Mouse (Mus musculus): ENCODE data around the gene Hspb3.

GRCm38 (mm10) chr13:113617338-113617890, 46.1 kb downstream of the Hspb3 start:
- TF ChIP-seq CTCF (conservative IDR thresholded peaks at IDR 0.05; ENCODE audit: low read length): no peak
- TF ChIP-seq POU5F1 (IDR thresholded peaks at IDR 0.05; ENCODE audit: borderline replicate concordance, low read length): no peak
- no peak for TF ChIP-seq NANOG (IDR thresholded peaks at IDR 0.05; ENCODE audit: borderline replicate concordance, low read length)

Measured in E14TG2a.4 (cell line).